Mouse (Mus musculus) kidney, postnatal 14 days (tissue): ENCODE results near the gene 4932429P05Rik.

Source experiments
- DNase-seq: peaks from one replicate; pipeline ENCODE4 v3.0.0; 2022; ENCODE audit warnings: mixed read lengths

The 4932429P05Rik gene

DNA sequence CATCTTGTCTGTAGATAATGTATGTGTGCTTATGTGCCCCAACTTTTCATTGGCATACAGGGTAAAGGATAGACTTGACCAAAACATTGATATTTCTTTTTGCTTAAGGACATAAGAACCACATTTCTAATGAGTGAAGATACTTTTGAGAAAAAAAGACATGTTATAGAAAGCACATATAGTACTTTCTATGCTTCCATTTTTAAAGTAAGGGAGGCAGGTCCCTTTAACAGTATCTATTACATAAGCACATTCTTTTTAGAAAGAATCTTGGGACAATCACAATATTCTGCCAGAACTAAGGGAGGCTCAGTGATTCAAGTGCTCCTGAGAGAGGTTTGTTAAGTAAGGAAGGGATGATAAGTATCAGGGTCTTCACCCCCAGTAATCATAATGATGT is at the start of gene 4932429P05Rik:
Gene 4932429P05Rik (plus strand): TSS at position 301 of the 400 bp plus-strand sequence.
- no peak for DNase-seq
